ENCODE assay signal across 1 mouse cellular context in the genomic region with DNA sequence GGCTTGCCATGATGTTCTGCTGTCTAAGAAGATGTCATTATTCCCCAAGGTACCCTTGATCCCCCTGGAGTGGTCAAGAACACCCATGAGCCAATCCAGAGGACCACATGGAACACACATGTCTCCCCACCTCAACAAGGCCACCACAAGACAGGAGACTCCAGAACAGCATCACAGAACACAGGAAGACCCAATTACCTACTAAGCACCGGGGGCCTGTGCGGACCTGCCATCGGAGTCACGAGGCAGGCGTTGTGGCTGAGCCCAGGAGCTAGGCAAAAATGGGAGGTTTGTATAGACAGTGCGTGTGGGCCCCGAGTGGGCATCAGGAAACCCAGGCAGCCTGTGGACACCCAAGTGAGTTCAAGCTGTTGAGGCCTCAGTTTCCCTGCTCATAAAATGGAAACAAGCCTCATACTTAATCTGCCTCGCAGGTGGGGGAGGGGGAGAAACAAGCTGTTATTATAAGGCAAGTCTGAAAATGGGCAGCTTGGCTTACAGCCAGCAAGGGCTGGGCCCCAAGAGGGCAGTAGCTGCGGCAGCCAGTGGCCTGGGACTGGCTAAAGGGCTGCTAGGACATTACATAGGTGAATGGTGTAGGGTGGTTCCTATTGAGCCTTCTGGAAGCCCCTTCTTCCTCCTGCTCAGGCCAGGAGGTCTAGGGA.
TF ChIP-seq lines count a peak whose summit lies in the region.

No protein-coding gene starts in this region.

TF ChIP-seq in CH12.LX, 34 proteins besides CTCF, POLR2A, EP300 and RAD21 (continued from another document):
- no peak for TF ChIP-seq ZC3H11A (IDR thresholded peaks at IDR 0.05; ENCODE audit: low read depth, low read length)
